Mouse (Mus musculus) testis, adult 2 months (tissue): Measurements from ENCODE around the gene Elovl5.
A peak's percentile ranks its signal among the peaks of the same experiment; 100 is the strongest.

Source experiments
- CTCF ChIP-seq: fragments of 200-500 bp; IDR thresholded peaks from 2 replicates; pipeline ENCODE4 v1.5.1; 2012; ENCODE audit warnings: low read depth, mild to moderate bottlenecking, inconsistent platforms, low read length, moderate library complexity; ENCODE audit not compliant: control insufficient read depth, insufficient read depth, insufficient replicate concordance
- POLR2A ChIP-seq: fragments of 200-500 bp; IDR thresholded peaks from 2 replicates; pipeline ENCODE4 v1.6.1; 2012; ENCODE audit warnings: low read depth, mild to moderate bottlenecking, inconsistent platforms, low read length, moderate library complexity; ENCODE audit not compliant: control insufficient read depth

DNA sequence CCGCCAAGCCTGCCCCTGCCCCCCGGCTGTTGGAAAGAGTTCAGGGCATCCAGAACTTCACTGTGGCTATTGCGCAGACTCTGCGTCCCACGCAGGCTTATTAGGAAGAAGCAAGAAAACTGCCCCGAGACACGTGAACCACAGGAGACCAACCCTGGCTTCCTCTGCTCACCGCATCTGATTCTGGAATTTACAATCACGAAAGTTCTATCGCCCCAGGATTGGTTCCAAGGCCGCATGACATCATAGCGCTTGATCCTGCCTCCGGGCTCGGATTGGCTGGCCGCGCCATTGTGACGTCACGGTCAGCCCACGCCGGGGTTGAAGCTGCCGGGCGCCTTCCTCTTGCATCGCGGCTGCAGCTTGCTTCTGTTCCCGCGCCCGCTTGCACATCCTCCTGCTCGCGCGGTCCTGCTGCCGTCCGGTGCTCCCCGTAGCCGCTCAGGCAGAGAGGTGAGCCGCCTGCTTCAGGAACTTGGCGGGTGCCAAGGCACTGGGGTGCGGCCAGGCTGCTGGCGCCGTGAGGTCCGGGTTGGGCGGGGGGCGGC lies at the start of gene Elovl5:
- no peak for TF ChIP-seq CTCF
- TF ChIP-seq POLR2A, result peak; percentile 65; the same call in 1 of the 2 replicates
